Mouse (Mus musculus): ENCODE measurements at regions not wholly inside any gene's neighbourhood (a gene's known extent, or its start where the extent isn't known, plus 50 kb on each side); places are given as distances from the start of the nearest gene placed in this dataset.

- peaks cover 9% of the 10 kb centered on the region; the same call in 1 of the 2 replicates for H3K4me1 ChIP-seq
- ATAC-seq (ENCODE audit: insufficient number of reproducible peaks, low FRiP score, low TSS enrichment, low read depth) = 0 out of 2 replicates have a peak, but pooled peaks have one; percentile 51
- no peaks in the 10 kb centered on the region for H3K9me3 ChIP-seq (replicated peaks)
- no peak overlapping the region for H3K27ac ChIP-seq (replicated peaks)
- no peak overlapping the region for H3K4me3 ChIP-seq (replicated peaks)
- H3K27me3 ChIP-seq = no peaks in the 10 kb centered on the region
- WGBS = 25% methylated on average over 6 of the region's 6 CpGs
- H3K4me2 ChIP-seq (replicated peaks) = no peak overlapping the region
- no peak overlapping the region for H3K9ac ChIP-seq
- H3K36me3 ChIP-seq = no peaks in the 10 kb centered on the region
These were observed 91.0 kb upstream of the Adra1b start for GRCm38 (mm10) chr11:43992011-43992471.

GRCm38 (mm10) chr11:43998046-43998725 is 97.2 kb upstream of the Adra1b start:
- 65% methylated on average over 12 of the region's 12 CpGs for WGBS
- H3K4me3 ChIP-seq (replicated peaks) = no peak overlapping the region
- no peak overlapping the region for H3K4me2 ChIP-seq (replicated peaks)
- no peaks in the 10 kb centered on the region for H3K9me3 ChIP-seq (replicated peaks)
- no peaks in the 10 kb centered on the region for H3K36me3 ChIP-seq
- no peak overlapping the region for H3K27ac ChIP-seq (replicated peaks)
- H3K4me1 ChIP-seq = no peaks in the 10 kb centered on the region
- H3K27me3 ChIP-seq = no peaks in the 10 kb centered on the region
- ATAC-seq (ENCODE audit: insufficient number of reproducible peaks, low FRiP score, low TSS enrichment, low read depth) = no peak
- H3K9ac ChIP-seq = no peak overlapping the region

GRCm38 (mm10) chr11:44000056-44000455 is 99.0 kb upstream of the Adra1b start:
- Histone ChIP-seq H3K9ac (no peak overlapping the region), H3K27ac (replicated peaks) (no peak overlapping the region)
- ATAC-seq (ENCODE audit: insufficient number of reproducible peaks, low FRiP score, low TSS enrichment, low read depth) = no peak

GRCm38 (mm10) chr11:44001843-44002589 is 101.0 kb upstream of the Adra1b start:
- no peak overlapping the region for H3K27ac ChIP-seq (replicated peaks)
- WGBS = 86% methylated on average over 7 of the region's 7 CpGs
- no peaks in the 10 kb centered on the region for H3K4me1 ChIP-seq
- H3K9ac ChIP-seq = no peak overlapping the region
- no peaks in the 10 kb centered on the region for H3K36me3 ChIP-seq
- no peak for ATAC-seq (ENCODE audit: insufficient number of reproducible peaks, low FRiP score, low TSS enrichment, low read depth)
- H3K27me3 ChIP-seq = no peaks in the 10 kb centered on the region
- no peaks in the 10 kb centered on the region for H3K9me3 ChIP-seq (replicated peaks)
- H3K4me2 ChIP-seq (replicated peaks) = no peak overlapping the region
- H3K4me3 ChIP-seq (replicated peaks) = no peak overlapping the region

More at GRCm38 (mm10) chr11:44000056-44000455, 99.0 kb upstream of the Adra1b start:
- Histone ChIP-seq H3K9me3 (replicated peaks) (no peaks in the 10 kb centered on the region), H3K4me2 (replicated peaks) (no peak overlapping the region), H3K4me1 (no peaks in the 10 kb centered on the region), H3K27me3 (no peaks in the 10 kb centered on the region), H3K4me3 (replicated peaks) (no peak overlapping the region), H3K36me3 (no peaks in the 10 kb centered on the region)
- WGBS = 92% methylated on average over 4 of the region's 4 CpGs

GRCm38 (mm10) chr11:44002716-44003522 is 101.9 kb upstream of the Adra1b start:
- no peak for ATAC-seq (ENCODE audit: insufficient number of reproducible peaks, low FRiP score, low TSS enrichment, low read depth)
- WGBS = 66% methylated on average over 6 of the region's 6 CpGs
- no peak overlapping the region for H3K27ac ChIP-seq (replicated peaks)
- H3K4me1 ChIP-seq = no peaks in the 10 kb centered on the region
- no peaks in the 10 kb centered on the region for H3K9me3 ChIP-seq (replicated peaks)
- no peaks in the 10 kb centered on the region for H3K36me3 ChIP-seq
- no peak overlapping the region for H3K9ac ChIP-seq
- no peaks in the 10 kb centered on the region for H3K27me3 ChIP-seq
- H3K4me3 ChIP-seq (replicated peaks) = no peak overlapping the region
- H3K4me2 ChIP-seq (replicated peaks) = no peak overlapping the region

- no peaks in the 10 kb centered on the region for H3K36me3 ChIP-seq
- no peak overlapping the region for H3K4me3 ChIP-seq (replicated peaks)
- ATAC-seq (ENCODE audit: insufficient number of reproducible peaks, low FRiP score, low TSS enrichment, low read depth) = no peak
- H3K9ac ChIP-seq = no peak overlapping the region
- no peaks in the 10 kb centered on the region for H3K27me3 ChIP-seq
- no peaks in the 10 kb centered on the region for H3K4me1 ChIP-seq
- no peak overlapping the region for H3K27ac ChIP-seq (replicated peaks)
- 68% methylated on average over 5 of the region's 5 CpGs for WGBS
- H3K9me3 ChIP-seq (replicated peaks) = no peaks in the 10 kb centered on the region
- no peak overlapping the region for H3K4me2 ChIP-seq (replicated peaks)
These were observed 106.6 kb upstream of the Adra1b start for GRCm38 (mm10) chr11:44007526-44008040.

- Histone ChIP-seq H3K36me3 (no peaks in the 10 kb centered on the region), H3K4me1 (no peaks in the 10 kb centered on the region), H3K9me3 (replicated peaks) (no peaks in the 10 kb centered on the region), H3K27ac (replicated peaks) (no peak overlapping the region), H3K4me2 (replicated peaks) (no peak overlapping the region), H3K27me3 (no peaks in the 10 kb centered on the region), H3K9ac (no peak overlapping the region), H3K4me3 (replicated peaks) (no peak overlapping the region)
- no peak for ATAC-seq (ENCODE audit: insufficient number of reproducible peaks, low FRiP score, low TSS enrichment, low read depth)
- 81% methylated on average over 5 of the region's 5 CpGs for WGBS
These were observed 111.3 kb upstream of the Adra1b start for GRCm38 (mm10) chr11:44012314-44012713.

GRCm38 (mm10) chr11:44013841-44014240 is 112.8 kb upstream of the Adra1b start:
- Histone ChIP-seq H3K4me2 (replicated peaks) (no peak overlapping the region), H3K4me3 (replicated peaks) (no peak overlapping the region), H3K9me3 (replicated peaks) (no peaks in the 10 kb centered on the region), H3K4me1 (no peaks in the 10 kb centered on the region), H3K9ac (no peak overlapping the region), H3K36me3 (no peaks in the 10 kb centered on the region), H3K27me3 (no peaks in the 10 kb centered on the region), H3K27ac (replicated peaks) (no peak overlapping the region)
- WGBS = 30% methylated on average over 1 of the region's 1 CpGs
- ATAC-seq (ENCODE audit: insufficient number of reproducible peaks, low FRiP score, low TSS enrichment, low read depth) = no peak

GRCm38 (mm10) chr11:44021638-44022037 is 120.6 kb upstream of the Adra1b start:
- 65% methylated on average over 4 of the region's 4 CpGs for WGBS
- ATAC-seq (ENCODE audit: insufficient number of reproducible peaks, low FRiP score, low TSS enrichment, low read depth) = no peak
- H3K4me3 ChIP-seq (replicated peaks) = no peak overlapping the region

GRCm38 (mm10) chr11:44027046-44027445 is 126.0 kb upstream of the Adra1b start:
- no peaks in the 10 kb centered on the region for H3K36me3 ChIP-seq
- no peak overlapping the region for H3K27ac ChIP-seq (replicated peaks)
- H3K9ac ChIP-seq = no peak overlapping the region
- H3K9me3 ChIP-seq (replicated peaks) = no peaks in the 10 kb centered on the region
- ATAC-seq (ENCODE audit: insufficient number of reproducible peaks, low FRiP score, low TSS enrichment, low read depth) = no peak
- no peak overlapping the region for H3K4me2 ChIP-seq (replicated peaks)
- no peaks in the 10 kb centered on the region for H3K4me1 ChIP-seq
- H3K27me3 ChIP-seq = no peaks in the 10 kb centered on the region
- 69% methylated on average over 3 of the region's 3 CpGs for WGBS
- no peak overlapping the region for H3K4me3 ChIP-seq (replicated peaks)

More at GRCm38 (mm10) chr11:44021638-44022037, 120.6 kb upstream of the Adra1b start:
- Histone ChIP-seq H3K36me3 (no peaks in the 10 kb centered on the region), H3K9me3 (replicated peaks) (no peaks in the 10 kb centered on the region), H3K27me3 (no peaks in the 10 kb centered on the region), H3K4me2 (replicated peaks) (no peak overlapping the region), H3K27ac (replicated peaks) (no peak overlapping the region), H3K9ac (no peak overlapping the region), H3K4me1 (no peaks in the 10 kb centered on the region)

- Histone ChIP-seq H3K27me3 (no peaks in the 10 kb centered on the region), H3K4me1 (no peaks in the 10 kb centered on the region), H3K36me3 (no peaks in the 10 kb centered on the region), H3K4me2 (replicated peaks) (no peak overlapping the region), H3K27ac (replicated peaks) (no peak overlapping the region), H3K4me3 (replicated peaks) (no peak overlapping the region), H3K9ac (no peak overlapping the region), H3K9me3 (replicated peaks) (no peaks in the 10 kb centered on the region)
- ATAC-seq (ENCODE audit: insufficient number of reproducible peaks, low FRiP score, low TSS enrichment, low read depth) = no peak
- WGBS = 80% methylated on average over 2 of the region's 2 CpGs
These were observed 145.1 kb upstream of the Adra1b start for GRCm38 (mm10) chr11:44046083-44046482.
